Comparison of ENCODE assay signal across 10 mouse cellular contexts in genomic region chr7:67954591-67955185, GRCm38 (mm10). TPM values are rescaled to one million over a fixed set of nuclear protein-coding genes. Genes with fewer than 3 reads are reported as not detected.
DNase-seq lines count a peak whose midpoint lies in the region; ATAC-seq and TF ChIP-seq lines count a peak whose summit lies in the region.
"Had no signal": no experiment of that assay in that cellular context is flagged by ENCODE, and none has a peak within 500 bp of the region (broad histone marks: within the 10 kb centered on the region; RNA-seq: fewer than 3 reads in every experiment).

No protein-coding gene starts in this region.

- no peak for DNase-seq in gastrocnemius, adult 2 months
- no peak for DNase-seq in gastrocnemius, postnatal 25 days
- DNase-seq in forebrain, postnatal 0 days: no peak
- no peak for DNase-seq in thymus, adult 18-20 months
- DNase-seq in ovary, adult 18-20 months (ENCODE audit: low spot score): no peak
- no peak for DNase-seq in cerebellum, adult 11-12 months
- DNase-seq: kidney, adult 8-10 months; right cerebral cortex, postnatal 4 days had no signal

- no peaks in the 10 kb centered on the region for H3K27me3 ChIP-seq in C2C12 (ENCODE audit: control insufficient read depth, insufficient read depth, insufficient read length)
- H3K27me3 ChIP-seq in forebrain, postnatal 0 days (ENCODE audit: insufficient read depth, low read length): no peaks in the 10 kb centered on the region
- H3K27me3 ChIP-seq in liver, embryonic 16.5 days (ENCODE audit: control insufficient read depth, insufficient read depth, low read depth, low read length): peaks cover 16% of the 10 kb centered on the region

- 5% methylated on average over 10 of the region's 10 CpGs for WGBS in forebrain, postnatal 0 days
- 43% methylated on average over 10 of the region's 10 CpGs for WGBS in liver, embryonic 16.5 days (ENCODE audit: insufficient replicate concordance)

- H3K36me3 ChIP-seq in C2C12 (ENCODE audit: control insufficient read depth, insufficient read depth): no peaks in the 10 kb centered on the region
- no peaks in the 10 kb centered on the region for H3K36me3 ChIP-seq in forebrain, postnatal 0 days (ENCODE audit: insufficient read depth)
- no peaks in the 10 kb centered on the region for H3K36me3 ChIP-seq in liver, embryonic 16.5 days (ENCODE audit: control insufficient read depth, insufficient read depth)

- H3K4me2 ChIP-seq in forebrain, postnatal 0 days (ENCODE audit: low read depth): peak overlapping the region; percentile 98
- peak overlapping the region; percentile 98 for H3K4me2 ChIP-seq in liver, embryonic 16.5 days (ENCODE audit: low read depth, low read length)

- H3ac ChIP-seq in C2C12 (ENCODE audit: control insufficient read depth, insufficient read length, low read depth): peak overlapping the region; percentile 12

- peak overlapping the region; percentile 98 for H3K27ac ChIP-seq in gastrocnemius, adult 2 months
- H3K27ac ChIP-seq in forebrain, postnatal 0 days (ENCODE audit: low read depth, low read length): no peak overlapping the region
- no peak overlapping the region for H3K27ac ChIP-seq in liver, embryonic 16.5 days (ENCODE audit: low read length)

- intact Hi-C loops in gastrocnemius, adult 2 months (cut with DNase I): loop anchor here (5.0 to 10.0 kb wide), 3 partner anchors 263 to 348 kb away; no protein-coding TSS in a partner anchor

- peaks cover 77% of the 10 kb centered on the region for H3K79me2 ChIP-seq in C2C12 (ENCODE audit: control insufficient read depth, insufficient read depth)

- TF ChIP-seq CTCF in gastrocnemius, adult 2 months (IDR thresholded peaks at IDR 0.05): no peak
- no peak for TF ChIP-seq CTCF in C2C12 (IDR thresholded peaks at IDR 0.05; ENCODE audit: control insufficient read depth, insufficient read depth, insufficient read length)
- TF ChIP-seq CTCF in forebrain, postnatal 0 days (IDR thresholded peaks at IDR 0.05; ENCODE audit: low read depth): no peak

- H3K4me1 ChIP-seq in forebrain, postnatal 0 days (ENCODE audit: insufficient read depth): peaks cover 26% of the 10 kb centered on the region
- peaks cover 34% of the 10 kb centered on the region for H3K4me1 ChIP-seq in liver, embryonic 16.5 days (ENCODE audit: control insufficient read depth, low read depth, low read length)

- peak overlapping the region; percentile 90 for H3K9ac ChIP-seq in forebrain, postnatal 0 days
- 0 out of 2 replicates have a peak overlapping the region, but pooled peaks have one; percentile 29 for H3K9ac ChIP-seq in liver, embryonic 16.5 days (ENCODE audit: low read depth, low read length)

- no peaks in the 10 kb centered on the region for H3K9me3 ChIP-seq in forebrain, postnatal 0 days (ENCODE audit: low read length)
- no peaks in the 10 kb centered on the region for H3K9me3 ChIP-seq in liver, embryonic 16.5 days (replicated peaks; ENCODE audit: control insufficient read depth, low read length)

- H3K79me3 ChIP-seq in C2C12 (ENCODE audit: low read depth): peaks cover 58% of the 10 kb centered on the region

- H3K4me3 ChIP-seq in gastrocnemius, adult 2 months: peak overlapping the region; percentile 97
- H3K4me3 ChIP-seq in C2C12 (ENCODE audit: insufficient read depth, poor library complexity, severe bottlenecking): peak overlapping the region; percentile 72
- H3K4me3 ChIP-seq in forebrain, postnatal 0 days (ENCODE audit: low read depth, low read length): peak overlapping the region; percentile 97
- H3K4me3 ChIP-seq in liver, embryonic 16.5 days (ENCODE audit: low read depth, low read length): peak overlapping the region; percentile 88

- ATAC-seq in forebrain, postnatal 0 days: no peak
- ATAC-seq in liver, embryonic 16.5 days (ENCODE audit: low read depth): no peak

TF ChIP-seq in C2C12, 6 proteins besides CTCF, POLR2A, EP300 and RAD21:
- TF ChIP-seq CEBPB (IDR thresholded peaks at IDR 0.05; ENCODE audit: low read depth) (no peak), MAX (IDR thresholded peaks at IDR 0.05) (no peak), MYOD1 (IDR thresholded peaks at IDR 0.05; ENCODE audit: control insufficient read depth, insufficient read length, low read depth) (no peak), USF1 (IDR thresholded peaks at IDR 0.05; ENCODE audit: low read depth) (no peak), FOSL1 (IDR thresholded peaks at IDR 0.05; ENCODE audit: insufficient read depth, low read length, poor library complexity, severe bottlenecking) (no peak), MYOG (IDR thresholded peaks at IDR 0.05; ENCODE audit: control insufficient read depth, extremely low read depth, insufficient read length) (no peak)
TF ChIP-seq in C2C12: peak in this region for 0.

RNA-seq across cellular contexts. Expression of gene Igf1r, which starts 2.1 kb away (rescaled TPM):
- 1 to 10 TPM; 8.0 to 8.3 TPM for total RNA-seq in gastrocnemius, adult 2 months (2021)
- 1 to 10 TPM; 9.5 to 9.6 TPM for total RNA-seq in gastrocnemius, postnatal 25 days (2021)
- 9.8 TPM for polyA plus RNA-seq in C2C12 (2012; fragmentation: generic; extraction: Trizol)
- total RNA-seq in forebrain, postnatal 0 days (2014; rRNA removed): 31.6 and 37.8 TPM in 2 replicates
- 8.1 and 12.8 TPM in 2 replicates for polyA plus RNA-seq in forebrain, postnatal 0 days (2015; fragmentation: Nextera tagmentation; extraction: Ambion mirVana)
- 3.2 and 3.7 TPM in 2 replicates for polyA plus RNA-seq in liver, embryonic 16.5 days (2015; fragmentation: Nextera tagmentation; extraction: Ambion mirVana)
